Mouse (Mus musculus) kidney, adult 2 months (tissue): ENCODE data around the gene Rtn4rl1. TPM values are rescaled to one million over a fixed set of nuclear protein-coding genes. Genes with fewer than 3 reads are reported as not detected.

Experiments
- DNase-seq: peaks from one replicate; pipeline ENCODE4 v3.0.0; 2021
- H3K27ac ChIP-seq: fragments of 200-500 bp; 2 replicates; pipeline ENCODE4 v1.5.1; 2012; ENCODE audit warnings: low read depth, low read length, control low read depth, inconsistent platforms; ENCODE audit not compliant: insufficient read depth
- H3K27me3 ChIP-seq: fragments of 200-500 bp; replicated peaks from 2 replicates; pipeline ENCODE4 v1.6.1; 2012; ENCODE audit warnings: mild to moderate bottlenecking, moderate library complexity, low read length, inconsistent platforms; ENCODE audit not compliant: control insufficient read depth, insufficient read depth
- H3K36me3 ChIP-seq: fragments of 200-500 bp; 2 replicates; pipeline ENCODE4 v1.6.1; 2012; ENCODE audit warnings: mild to moderate bottlenecking, moderate library complexity, low read length, inconsistent platforms; ENCODE audit not compliant: control insufficient read depth, insufficient read depth
- H3K4me1 ChIP-seq: fragments of 200-500 bp; 2 replicates; pipeline ENCODE4 v1.6.1; 2011; ENCODE audit warnings: low read length; ENCODE audit not compliant: control insufficient read depth, insufficient read depth
- H3K4me3 ChIP-seq: fragments of 200-500 bp; 2 replicates; pipeline ENCODE4 v1.5.1; 2011; ENCODE audit warnings: mild to moderate bottlenecking, low read depth, low read length, control low read depth; ENCODE audit not compliant: insufficient read depth
- CTCF ChIP-seq: fragments of 200-500 bp; conservative IDR thresholded peaks from 2 replicates; pipeline ENCODE4 v1.5.1; 2011; ENCODE audit warnings: low read depth, mild to moderate bottlenecking, control low read depth, low read length, moderate library complexity, mixed read lengths; ENCODE audit not compliant: insufficient read depth, insufficient read length
- POLR2A ChIP-seq: fragments of 200-500 bp; IDR thresholded peaks from one replicate; pipeline ENCODE4 v1.6.1; 2011; ENCODE audit warnings: low read depth, low read length, control low read depth
- WGBS: fragments of 180-500 bp; shearing (Covaris S2); methylation state at CpG from one replicate; pipeline ENCODE4 v1.1.7; 2018; 5-methylcytosine and 5-hydroxymethylcytosine counted together
- polyA plus RNA-seq: library from polyadenylated mRNA; depleted of rRNA; stranded (reverse); fragments of >200 nt; gene quantifications from 2 replicates; pipeline ENCODE4 v1.2.3, GENCODE M21; 2012

The Rtn4rl1 gene
- polyA plus RNA-seq, 1 experiment: 11.3 TPM

DNA sequence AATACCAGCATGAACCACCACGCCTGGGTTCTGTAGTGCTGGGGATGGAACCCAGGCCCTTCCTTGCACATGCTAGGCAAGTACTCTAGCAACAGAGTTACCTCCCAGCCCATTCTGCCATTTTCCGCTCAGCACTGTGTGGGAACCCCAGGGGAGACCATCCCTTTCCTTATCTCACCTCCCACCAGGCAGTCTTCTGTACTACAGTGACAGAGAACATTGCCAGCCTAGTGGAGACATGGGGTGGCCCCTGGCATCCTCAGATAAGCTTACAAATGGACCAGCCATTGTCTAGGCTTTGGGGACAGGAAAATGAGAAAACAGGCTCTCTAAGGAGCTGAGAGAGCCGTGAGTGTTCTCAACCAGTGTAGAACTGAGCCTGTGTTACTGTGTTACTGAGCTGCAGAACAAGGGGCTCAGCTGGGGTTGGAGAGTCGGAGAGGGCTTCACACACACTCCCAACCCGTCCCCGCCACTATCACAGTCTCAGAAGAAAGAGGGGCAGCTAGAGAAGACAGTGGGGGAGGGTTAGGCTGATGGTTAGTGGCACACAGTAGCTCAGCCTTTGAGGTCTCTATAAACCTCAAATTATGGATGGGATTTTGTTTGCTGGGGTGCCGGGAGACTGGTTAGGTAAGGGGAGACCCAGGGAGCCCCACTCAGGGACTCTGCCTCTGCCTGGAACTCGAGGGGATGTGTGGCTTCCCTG, 76.8 kb downstream of the Rtn4rl1 start:
- peaks cover 15% of the 10 kb centered on the region; the same call in 1 of the 2 replicates for H3K4me1 ChIP-seq
- no peaks in the 10 kb centered on the region for H3K27me3 ChIP-seq
- no peak overlapping the region for H3K27ac ChIP-seq
- TF ChIP-seq POLR2A (no peak), CTCF (no peak)
- no peaks in the 10 kb centered on the region for H3K36me3 ChIP-seq
- 92% methylated on average over 8 of the region's 8 CpGs for WGBS
- DNase-seq: no peak
- no peak overlapping the region for H3K4me3 ChIP-seq

DNA sequence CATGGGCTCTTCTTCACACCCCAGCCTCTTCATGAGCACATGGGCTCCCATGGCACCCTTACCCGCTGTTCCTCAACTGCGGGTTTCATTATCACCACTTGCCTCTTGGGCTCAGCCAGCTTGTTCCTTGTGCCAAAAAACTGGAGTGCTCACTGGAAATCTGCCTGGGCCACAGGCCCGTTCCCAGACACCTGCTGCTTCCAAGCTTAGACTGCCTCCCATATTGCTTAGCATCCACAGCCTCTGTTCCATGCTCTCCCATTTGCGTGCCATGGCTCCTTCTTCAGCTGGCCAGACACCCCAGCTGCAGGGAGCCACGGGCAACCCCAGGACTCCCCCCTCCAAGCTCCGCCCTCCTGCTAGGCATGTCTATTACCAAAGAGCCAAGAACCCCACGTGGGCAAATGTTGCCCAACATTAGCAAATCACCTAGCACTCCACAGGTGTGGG, 77.4 kb downstream of the Rtn4rl1 start:
- Histone ChIP-seq H3K4me3 (no peak overlapping the region), H3K27ac (no peak overlapping the region), H3K4me1 (peaks cover 15% of the 10 kb centered on the region; the same call in 1 of the 2 replicates), H3K36me3 (no peaks in the 10 kb centered on the region), H3K27me3 (no peaks in the 10 kb centered on the region)
- no peak for DNase-seq
- TF ChIP-seq CTCF: no peak
- TF ChIP-seq POLR2A: no peak
- WGBS: 76% methylated on average over 7 of the region's 7 CpGs

GRCm38 (mm10) chr11:75273466-75273865, 79.9 kb downstream of the Rtn4rl1 start:
- H3K27ac ChIP-seq: no peak overlapping the region
- WGBS: 38% methylated on average over 8 of the region's 8 CpGs

DNA sequence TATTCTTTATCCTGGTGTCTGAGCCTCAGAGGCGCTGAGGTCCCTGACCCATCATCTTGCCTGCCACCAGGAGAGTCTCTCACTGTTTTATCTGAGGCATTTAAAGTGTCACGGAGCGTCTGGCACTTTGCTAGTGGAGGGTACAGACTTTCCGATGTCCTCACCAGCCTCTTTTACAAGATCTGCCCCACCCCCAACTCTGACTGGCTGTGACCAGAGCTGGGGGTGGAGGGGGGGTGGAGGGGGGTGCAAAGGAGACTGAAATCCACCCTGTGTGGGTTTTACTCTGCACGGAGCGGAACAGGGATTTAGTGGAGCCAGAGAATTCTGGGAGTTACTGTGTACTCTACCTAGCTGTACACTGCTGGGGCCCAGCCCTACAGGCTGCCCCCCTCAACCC, 81.5 kb downstream of the Rtn4rl1 start:
- no peak for TF ChIP-seq POLR2A
- TF ChIP-seq CTCF: no peak
- WGBS: 56% methylated on average over 6 of the region's 6 CpGs

More at GRCm38 (mm10) chr11:75273466-75273865, 79.9 kb downstream of the Rtn4rl1 start:
- Histone ChIP-seq H3K4me3 (no peak overlapping the region), H3K27me3 (no peaks in the 10 kb centered on the region), H3K4me1 (peaks cover 2% of the 10 kb centered on the region; the same call in 1 of the 2 replicates), H3K36me3 (no peaks in the 10 kb centered on the region)
- no peak for DNase-seq
- TF ChIP-seq POLR2A (no peak), CTCF (no peak)

GRCm38 (mm10) chr11:75278115-75278514, 84.5 kb downstream of the Rtn4rl1 start:
- no peak for TF ChIP-seq CTCF
- TF ChIP-seq POLR2A: no peak
- no peak overlapping the region for H3K4me3 ChIP-seq
- H3K27ac ChIP-seq: no peak overlapping the region
- no peaks in the 10 kb centered on the region for H3K36me3 ChIP-seq
- H3K4me1 ChIP-seq: no peaks in the 10 kb centered on the region
- no peaks in the 10 kb centered on the region for H3K27me3 ChIP-seq
- DNase-seq: no peak
- WGBS: 91% methylated on average over 7 of the region's 7 CpGs

More for the DNA sequence above, 81.5 kb downstream of the Rtn4rl1 start:
- no peaks in the 10 kb centered on the region for H3K36me3 ChIP-seq
- no peak overlapping the region for H3K27ac ChIP-seq
- H3K4me3 ChIP-seq: no peak overlapping the region
- H3K4me1 ChIP-seq: no peaks in the 10 kb centered on the region
- DNase-seq: no peak
- no peaks in the 10 kb centered on the region for H3K27me3 ChIP-seq

- no peak overlapping the region for H3K27ac ChIP-seq
- WGBS: 28% methylated on average over 4 of the region's 4 CpGs
- no peaks in the 10 kb centered on the region for H3K36me3 ChIP-seq
- no peaks in the 10 kb centered on the region for H3K4me1 ChIP-seq
- H3K27me3 ChIP-seq: no peaks in the 10 kb centered on the region
- no peak for TF ChIP-seq POLR2A
- no peak for TF ChIP-seq CTCF
- no peak for DNase-seq
- peak overlapping the region; percentile 36; the same call in 1 of the 2 replicates for H3K4me3 ChIP-seq
Observed at GRCm38 (mm10) chr11:75279013-75279341, 85.4 kb downstream of the Rtn4rl1 start.

GRCm38 (mm10) chr11:75279342-75280065, 85.9 kb downstream of the Rtn4rl1 start:
- 23% methylated on average over 16 of the region's 16 CpGs for WGBS
- Histone ChIP-seq H3K36me3 (no peaks in the 10 kb centered on the region), H3K4me3 (peak overlapping the region; percentile 36), H3K4me1 (no peaks in the 10 kb centered on the region), H3K27me3 (no peaks in the 10 kb centered on the region), H3K27ac (no peak overlapping the region)
- DNase-seq: peak; percentile 51
- TF ChIP-seq POLR2A: no peak
